Mouse (Mus musculus) liver, postnatal 0 days (tissue): ENCODE results near the gene Dusp12.

Experiments
- CTCF ChIP-seq: sonication (generic); IDR thresholded peaks from 2 replicates; pipeline ENCODE4 v1.5.1; 2016; ENCODE audit warnings: antibody characterized with exemption, low read depth
- EP300 ChIP-seq: IDR thresholded peaks from 2 replicates; pipeline ENCODE4 v1.6.1; 2016; ENCODE audit warnings: antibody characterized with exemption, low read depth, mild to moderate bottlenecking

DNA sequence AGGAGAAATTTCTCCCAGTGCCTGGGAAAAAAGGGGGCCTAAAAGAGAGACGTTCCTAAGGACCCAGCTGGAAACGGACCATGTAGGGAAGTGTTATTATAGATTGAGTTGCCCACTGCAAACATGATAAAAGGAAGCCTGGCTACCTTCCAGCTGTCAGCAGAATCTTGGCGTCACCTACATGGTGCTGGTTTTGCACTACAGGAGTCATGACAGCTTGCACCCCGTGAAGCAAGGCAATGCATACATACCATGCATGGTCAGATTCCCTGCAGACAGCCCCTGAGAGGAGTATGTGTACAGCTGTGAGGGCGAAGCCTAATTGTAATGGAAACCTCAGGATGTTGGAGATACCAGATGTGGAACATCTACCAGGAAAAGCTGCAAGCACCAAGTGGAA is 30.3 kb upstream of the Dusp12 start:
- TF ChIP-seq CTCF: no peak
- no peak for TF ChIP-seq EP300
